Mouse (Mus musculus) erythroblast, embryonic 14.5 days (primary cell): ENCODE data around the gene Ptprz1. TPM values are rescaled to one million over a fixed set of nuclear protein-coding genes. Genes with fewer than 3 reads are reported as not detected.

Experiments
- H3K27me3 ChIP-seq: 2 replicates; pipeline ENCODE4 v1.6.1; 2012; ENCODE audit warnings: inconsistent platforms; ENCODE audit not compliant: control insufficient read depth
- H3K36me3 ChIP-seq: 2 replicates; pipeline ENCODE4 v1.6.1; 2012; ENCODE audit warnings: mild to moderate bottlenecking, inconsistent platforms; ENCODE audit not compliant: control insufficient read depth
- H3K4me1 ChIP-seq: 2 replicates; pipeline ENCODE4 v1.6.1; 2012; ENCODE audit warnings: inconsistent platforms; ENCODE audit not compliant: control insufficient read depth
- H3K4me3 ChIP-seq: replicated peaks from 2 replicates; pipeline ENCODE3; 2012; ENCODE audit warnings: moderate library complexity, mild to moderate bottlenecking, inconsistent platforms
- H3K9me3 ChIP-seq: 2 replicates; pipeline ENCODE4 v1.6.1; 2012; ENCODE audit warnings: low read length, inconsistent platforms, mixed read lengths; ENCODE audit not compliant: control insufficient read depth
- GATA1 ChIP-seq: IDR thresholded peaks from 2 replicates; pipeline ENCODE4 v1.6.1; 2012; ENCODE audit warnings: low read length, inconsistent platforms, mixed read lengths
- TAL1 ChIP-seq: IDR thresholded peaks from 3 replicates; pipeline ENCODE4 v1.6.1; 2012; ENCODE audit warnings: low read length, inconsistent platforms, mixed read lengths
- polyA plus RNA-seq: library from polyadenylated mRNA; stranded (reverse); fragments of >175 nt; gene quantifications from 2 replicates; pipeline ENCODE4 v1.2.3, GENCODE M21; 2012

Gene Ptprz1
- polyA plus RNA-seq, 1 experiment = not detected

GRCm38 (mm10) chr6:22909257-22909907, 34.1 kb downstream of the Ptprz1 start:
- Histone ChIP-seq H3K4me1 (no peaks in the 10 kb centered on the region), H3K27me3 (no peaks in the 10 kb centered on the region), H3K9me3 (no peaks in the 10 kb centered on the region; the same call in 1 of the 2 replicates), H3K36me3 (no peaks in the 10 kb centered on the region), H3K4me3 (no peak overlapping the region)
- TF ChIP-seq GATA1 = no peak
- TF ChIP-seq TAL1 = no peak

GRCm38 (mm10) chr6:22909908-22910260, 34.6 kb downstream of the Ptprz1 start:
- Histone ChIP-seq H3K27me3 (no peaks in the 10 kb centered on the region), H3K9me3 (no peaks in the 10 kb centered on the region; the same call in 1 of the 2 replicates), H3K4me1 (no peaks in the 10 kb centered on the region), H3K4me3 (no peak overlapping the region), H3K36me3 (no peaks in the 10 kb centered on the region)
- TF ChIP-seq GATA1 = no peak
- no peak for TF ChIP-seq TAL1

GRCm38 (mm10) chr6:22922880-22923279, 47.6 kb downstream of the Ptprz1 start:
- Histone ChIP-seq H3K4me1 (no peaks in the 10 kb centered on the region), H3K36me3 (no peaks in the 10 kb centered on the region), H3K9me3 (no peaks in the 10 kb centered on the region), H3K27me3 (no peaks in the 10 kb centered on the region), H3K4me3 (no peak overlapping the region)
- TF ChIP-seq GATA1 (no peak), TAL1 (no peak)

- no peaks in the 10 kb centered on the region for H3K27me3 ChIP-seq
- no peaks in the 10 kb centered on the region for H3K4me1 ChIP-seq
- no peaks in the 10 kb centered on the region for H3K36me3 ChIP-seq
- no peak overlapping the region for H3K4me3 ChIP-seq
- H3K9me3 ChIP-seq = no peaks in the 10 kb centered on the region; the same call in 1 of the 2 replicates
- TF ChIP-seq GATA1 = no peak
- TF ChIP-seq TAL1 = no peak
Measured at GRCm38 (mm10) chr6:22932768-22933265, 57.5 kb downstream of the Ptprz1 start.

GRCm38 (mm10) chr6:22937126-22937525, 61.8 kb downstream of the Ptprz1 start:
- no peaks in the 10 kb centered on the region; the same call in 1 of the 2 replicates for H3K9me3 ChIP-seq
- H3K4me1 ChIP-seq = no peaks in the 10 kb centered on the region
- H3K36me3 ChIP-seq = no peaks in the 10 kb centered on the region
- no peak for TF ChIP-seq TAL1
- no peak for TF ChIP-seq GATA1
- H3K4me3 ChIP-seq = no peak overlapping the region
- no peaks in the 10 kb centered on the region for H3K27me3 ChIP-seq

GRCm38 (mm10) chr6:22937526-22937925, 62.2 kb downstream of the Ptprz1 start:
- Histone ChIP-seq H3K36me3 (no peaks in the 10 kb centered on the region), H3K4me1 (no peaks in the 10 kb centered on the region)
- TF ChIP-seq GATA1 (no peak), TAL1 (no peak)

GRCm38 (mm10) chr6:22944191-22944590, 68.9 kb downstream of the Ptprz1 start:
- Histone ChIP-seq H3K4me3 (no peak overlapping the region), H3K4me1 (no peaks in the 10 kb centered on the region), H3K36me3 (no peaks in the 10 kb centered on the region), H3K9me3 (no peaks in the 10 kb centered on the region; the same call in 1 of the 2 replicates), H3K27me3 (no peaks in the 10 kb centered on the region)
- no peak for TF ChIP-seq TAL1
- TF ChIP-seq GATA1 = no peak

More at GRCm38 (mm10) chr6:22937526-22937925, 62.2 kb downstream of the Ptprz1 start:
- Histone ChIP-seq H3K27me3 (no peaks in the 10 kb centered on the region), H3K9me3 (no peaks in the 10 kb centered on the region; the same call in 1 of the 2 replicates), H3K4me3 (no peak overlapping the region)

GRCm38 (mm10) chr6:22963374-22963773, 88.1 kb downstream of the Ptprz1 start:
- no peaks in the 10 kb centered on the region for H3K9me3 ChIP-seq
- H3K27me3 ChIP-seq = no peaks in the 10 kb centered on the region
- H3K4me3 ChIP-seq = no peak overlapping the region
- H3K4me1 ChIP-seq = no peaks in the 10 kb centered on the region
- TF ChIP-seq GATA1 = no peak
- TF ChIP-seq TAL1 = no peak
- H3K36me3 ChIP-seq = no peaks in the 10 kb centered on the region

GRCm38 (mm10) chr6:22968073-22968472, 92.8 kb downstream of the Ptprz1 start:
- Histone ChIP-seq H3K4me1 (no peaks in the 10 kb centered on the region), H3K27me3 (no peaks in the 10 kb centered on the region), H3K9me3 (no peaks in the 10 kb centered on the region), H3K36me3 (no peaks in the 10 kb centered on the region), H3K4me3 (no peak overlapping the region)
- TF ChIP-seq GATA1 = no peak
